Mouse (Mus musculus) gastrocnemius, postnatal 36 days (tissue): ENCODE data around the gene Trp53i11. TPM values are rescaled to one million over a fixed set of nuclear protein-coding genes. Genes with fewer than 3 reads are reported as not detected.

Source experiments
- DNase-seq, 2 experiments: peaks; one replicate each; pipeline ENCODE4 v3.0.0; 2022
- intact Hi-C: fragments of 180-260 bp; cut with DNase I; formaldehyde crosslinking; loops from one replicate; pipeline ENCODE4 v1.15.1; 2025
- total RNA-seq, 2 experiments: library from RNA; stranded (reverse); gene quantifications; 2 replicates each; pipeline ENCODE4 v1.2.3; 2021

The Trp53i11 gene
- total RNA-seq, 2 experiments from 2014 or later: 4.7 to 8.0 TPM

DNA sequence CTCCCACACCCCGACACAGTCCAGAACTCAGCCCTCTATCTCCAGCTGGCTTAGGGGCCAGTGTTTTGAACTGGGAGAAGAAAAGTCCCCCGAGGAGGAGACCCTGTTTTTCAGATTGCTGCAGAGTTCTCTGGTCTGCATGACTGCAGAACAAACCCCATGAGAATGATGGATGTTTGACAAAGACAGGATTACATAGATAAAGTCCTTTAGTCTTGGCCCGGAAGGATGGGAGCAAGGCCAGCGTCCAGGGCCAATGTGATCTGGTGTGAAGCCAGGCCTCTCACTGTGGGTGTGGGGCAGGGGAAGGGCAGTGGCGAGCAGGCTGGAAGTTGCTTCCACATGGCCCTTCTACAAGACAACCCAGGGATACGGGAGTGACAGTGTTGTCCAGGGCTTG is 36.1 kb downstream of the Trp53i11 start:
- no peak for DNase-seq
- intact Hi-C loops: loop anchor here (10.0 kb wide), 1 partner anchor 571 kb away; no protein-coding TSS in a partner anchor

GRCm38 (mm10) chr2:93226606-93227595 is 39.6 kb downstream of the Trp53i11 start:
- peak; percentile 82 for DNase-seq
- intact Hi-C loops: loop anchor here (2.0 to 10.0 kb wide), 2 partner anchors 106 to 568 kb away; no protein-coding TSS in a partner anchor

DNA sequence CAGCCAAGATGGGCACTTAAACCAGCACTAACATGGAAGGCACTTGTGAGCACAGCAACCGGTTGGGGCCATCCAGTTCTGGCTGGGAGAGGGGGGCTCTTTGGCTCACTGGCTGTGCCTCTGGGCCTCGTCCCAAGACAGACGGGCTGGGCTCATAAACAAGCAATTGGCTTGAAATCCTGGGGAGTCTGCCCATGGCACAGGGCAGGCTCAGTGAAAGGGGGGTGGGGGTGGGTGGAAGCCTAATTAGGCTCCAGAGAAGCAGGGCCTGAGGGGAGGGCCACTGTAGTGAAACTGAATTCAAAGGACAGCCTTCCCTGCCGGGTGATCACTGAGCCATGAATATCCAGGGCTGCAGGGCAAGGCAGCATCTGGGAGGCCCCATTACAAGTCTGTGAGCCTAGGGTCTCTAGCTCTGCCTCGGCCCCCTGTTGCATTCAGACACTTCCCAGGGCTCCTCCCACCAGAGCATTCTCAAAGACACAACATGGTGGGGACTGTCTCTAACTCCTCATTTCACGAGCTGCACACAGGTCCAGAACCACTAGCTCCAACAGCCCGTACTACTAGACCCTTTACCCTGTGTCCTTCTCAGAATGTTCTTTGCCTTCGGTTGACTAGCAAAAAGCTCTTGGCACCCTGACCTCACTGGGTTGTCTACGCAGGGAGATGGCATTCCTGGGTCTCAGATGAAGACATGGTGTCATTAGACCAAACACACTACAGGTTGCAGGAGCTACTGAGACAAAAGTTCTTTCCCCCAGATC is 40.5 kb downstream of the Trp53i11 start:
- intact Hi-C loops: loop anchor here (2.0 to 10.0 kb wide), 2 partner anchors 105 to 567 kb away; no protein-coding TSS in a partner anchor
- no peak for DNase-seq

DNA sequence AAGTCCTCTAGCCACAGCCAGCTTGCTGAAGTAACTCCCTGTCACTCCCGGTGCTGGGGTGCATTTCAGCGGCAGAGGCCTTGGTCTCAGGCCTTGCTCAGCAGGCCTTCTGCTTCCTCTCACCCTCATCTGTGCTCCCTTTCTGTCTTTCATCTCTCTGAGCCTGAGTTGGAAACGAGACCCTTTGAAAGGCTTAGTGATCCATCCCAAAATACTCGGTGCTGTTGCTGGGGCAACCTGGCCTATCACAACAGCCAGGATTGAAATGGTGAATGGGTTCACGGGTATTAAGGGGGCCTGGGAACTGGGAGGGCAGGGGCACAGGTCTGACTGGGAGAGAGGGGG is 41.1 kb downstream of the Trp53i11 start:
- intact Hi-C loops: loop anchor here (10.0 kb wide), 1 partner anchor 566 kb away; no protein-coding TSS in a partner anchor
- DNase-seq: no peak

GRCm38 (mm10) chr2:93232141-93232540 is 44.8 kb downstream of the Trp53i11 start:
- intact Hi-C loops: no loop called here
- no peak for DNase-seq

DNA sequence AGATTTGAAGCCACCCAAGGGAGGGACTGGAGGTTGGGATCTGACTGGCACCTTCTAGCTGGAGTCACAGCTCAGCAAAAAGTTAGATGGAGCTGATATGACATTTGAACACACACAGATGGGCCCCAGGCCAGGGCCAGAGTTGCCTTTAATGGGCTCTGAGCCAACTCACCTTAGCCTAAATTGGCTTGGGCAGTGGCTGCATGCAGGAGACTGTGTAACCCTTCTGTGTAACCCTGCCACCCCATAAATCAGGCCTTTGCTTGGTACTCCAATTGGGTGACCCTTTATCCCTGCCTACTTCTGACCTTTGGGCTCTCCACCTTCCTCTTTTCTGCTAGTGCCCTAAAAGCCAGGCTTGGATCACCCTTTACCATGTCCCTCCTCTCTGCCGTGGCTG is 49.7 kb downstream of the Trp53i11 start:
- no peak for DNase-seq
- intact Hi-C loops: no loop called here

DNA sequence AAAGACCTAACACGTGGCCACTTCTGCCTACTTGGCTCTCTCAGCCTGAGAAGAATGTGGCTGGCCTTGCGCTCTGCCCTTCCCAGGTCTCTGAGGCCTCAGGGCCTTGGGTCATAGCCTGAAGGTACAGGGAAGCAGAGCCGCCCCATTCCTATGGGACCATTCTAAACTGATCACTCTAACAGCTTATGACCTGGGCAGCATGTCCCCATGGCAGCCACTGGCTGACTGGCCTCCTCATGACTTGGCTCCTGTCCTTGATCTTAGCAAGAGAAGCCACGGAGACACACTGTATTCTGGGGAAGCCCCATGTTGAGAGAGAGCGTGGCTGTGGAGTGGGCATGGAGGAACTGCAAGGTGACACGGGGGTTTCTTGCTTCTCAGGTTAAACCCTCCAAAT is 51.5 kb downstream of the Trp53i11 start:
- intact Hi-C loops: no loop called here
- DNase-seq: no peak

DNA sequence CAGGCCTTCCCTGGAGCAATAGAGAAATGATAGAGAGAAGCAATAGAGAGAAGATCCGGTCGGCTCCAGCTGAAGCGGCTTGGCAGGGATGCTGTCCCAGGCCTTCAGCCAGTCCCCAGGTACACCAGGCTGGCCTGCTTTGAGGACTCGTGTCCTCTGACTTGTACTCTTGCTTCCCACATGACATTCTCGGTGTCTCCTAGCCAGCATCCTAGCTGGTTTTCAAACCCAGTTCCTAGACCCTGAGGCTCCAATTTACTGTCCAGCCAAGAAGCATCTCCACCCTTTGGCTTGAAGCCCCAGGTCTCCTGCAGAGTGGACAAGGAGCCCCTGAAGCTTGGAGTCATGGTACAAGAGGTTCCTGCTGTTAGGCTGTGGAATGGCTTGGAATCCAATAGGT is 54.8 kb downstream of the Trp53i11 start:
- peak; percentile 31 to 42 for DNase-seq
- intact Hi-C loops: no loop called here

DNA sequence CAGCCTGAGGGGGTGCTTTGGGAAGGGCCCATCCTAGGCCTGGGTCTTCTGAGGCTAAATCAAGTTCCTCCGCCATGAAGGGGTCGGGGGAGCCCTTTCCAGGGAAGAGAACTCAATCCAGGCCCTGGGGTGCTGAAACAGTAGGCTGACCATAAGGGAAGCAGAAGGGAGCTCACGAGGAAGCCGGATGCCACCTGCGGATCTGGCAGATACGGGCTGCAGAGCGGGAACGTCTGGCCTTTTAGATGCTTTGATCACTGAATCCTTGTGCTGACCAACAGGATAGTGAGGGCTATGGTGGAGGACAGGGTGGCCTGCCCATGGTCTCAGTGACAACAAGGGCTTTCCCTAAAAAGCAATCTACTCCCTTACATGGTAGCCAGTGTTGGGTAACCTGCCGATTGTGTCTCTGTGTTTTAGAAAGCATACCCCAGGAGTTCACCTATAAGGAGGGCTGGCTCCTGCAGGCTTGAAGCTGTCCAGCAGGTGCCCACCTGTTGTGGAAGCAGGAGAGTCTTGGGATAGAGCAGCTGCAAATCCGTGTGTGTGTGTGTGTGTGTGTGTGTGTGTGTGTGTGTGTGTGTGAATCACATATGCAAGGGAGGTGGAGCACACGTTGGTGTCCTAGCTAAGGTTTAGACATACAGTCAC is 56.2 kb downstream of the Trp53i11 start:
- intact Hi-C loops: no loop called here
- DNase-seq: no peak

- intact Hi-C loops: no loop called here
- DNase-seq: no peak
Measured at GRCm38 (mm10) chr2:93244090-93244443, 56.7 kb downstream of the Trp53i11 start.

- DNase-seq: no peak
- intact Hi-C loops: no loop called here
Measured at GRCm38 (mm10) chr2:93249058-93249457, 61.7 kb downstream of the Trp53i11 start.

- DNase-seq: no peak
- intact Hi-C loops: no loop called here
Measured at GRCm38 (mm10) chr2:93250611-93251010, 63.3 kb downstream of the Trp53i11 start.

Other genes with a start within 250 kb of the Trp53i11 start
- gene Prdm11, start 141.4 kb upstream of the Trp53i11 start, total RNA-seq: 1 to 10 TPM in 1 of 2 experiments, under 1 TPM in 1; 0.57 to 1.1 TPM
- gene Tspan18, start 147.0 kb downstream of the Trp53i11 start, total RNA-seq: 1 to 10 TPM; 1.3 to 2.5 TPM